Mouse (Mus musculus): ENCODE data around the gene Nrxn1. TPM values are rescaled to one million over a fixed set of nuclear protein-coding genes. Genes with fewer than 3 reads are reported as not detected.

Nrxn1 gene
- polyA plus RNA-seq, 1 experiment from 2014 or later = 4.6 TPM

- H3K9ac ChIP-seq (replicated peaks; ENCODE audit: low read length) = no peak overlapping the region
- WGBS = 43% methylated on average over 6 of the region's 6 CpGs
- H3K27me3 ChIP-seq (ENCODE audit: insufficient read depth, low read length) = no peaks in the 10 kb centered on the region
- H3K4me3 ChIP-seq (ENCODE audit: low read length) = no peak overlapping the region
- H3K4me2 ChIP-seq (replicated peaks; ENCODE audit: low read depth, low read length) = no peak overlapping the region
- no peak overlapping the region for H3K27ac ChIP-seq (ENCODE audit: low read length)
- H3K36me3 ChIP-seq (ENCODE audit: insufficient read depth, low read length) = no peaks in the 10 kb centered on the region
- H3K4me1 ChIP-seq (ENCODE audit: insufficient read depth, low read length) = no peaks in the 10 kb centered on the region
- no peaks in the 10 kb centered on the region for H3K9me3 ChIP-seq (ENCODE audit: low read length)
- no peak for ATAC-seq (ENCODE audit: low FRiP score, low TSS enrichment)
Measured at GRCm38 (mm10) chr17:90696071-90696800, 396.6 kb downstream of the Nrxn1 start.

GRCm38 (mm10) chr17:90695086-90695584, 397.7 kb downstream of the Nrxn1 start:
- no peak overlapping the region for H3K4me2 ChIP-seq (replicated peaks; ENCODE audit: low read depth, low read length)
- no peak overlapping the region for H3K9ac ChIP-seq (replicated peaks; ENCODE audit: low read length)
- ATAC-seq (ENCODE audit: low FRiP score, low TSS enrichment) = no peak
- no peak overlapping the region for H3K27ac ChIP-seq (ENCODE audit: low read length)
- H3K9me3 ChIP-seq (ENCODE audit: low read length) = no peaks in the 10 kb centered on the region
- 92% methylated on average over 5 of the region's 5 CpGs for WGBS
- no peaks in the 10 kb centered on the region for H3K27me3 ChIP-seq (ENCODE audit: insufficient read depth, low read length)
- H3K4me3 ChIP-seq (ENCODE audit: low read length) = no peak overlapping the region
- H3K4me1 ChIP-seq (ENCODE audit: insufficient read depth, low read length) = no peaks in the 10 kb centered on the region
- no peaks in the 10 kb centered on the region for H3K36me3 ChIP-seq (ENCODE audit: insufficient read depth, low read length)

DNA sequence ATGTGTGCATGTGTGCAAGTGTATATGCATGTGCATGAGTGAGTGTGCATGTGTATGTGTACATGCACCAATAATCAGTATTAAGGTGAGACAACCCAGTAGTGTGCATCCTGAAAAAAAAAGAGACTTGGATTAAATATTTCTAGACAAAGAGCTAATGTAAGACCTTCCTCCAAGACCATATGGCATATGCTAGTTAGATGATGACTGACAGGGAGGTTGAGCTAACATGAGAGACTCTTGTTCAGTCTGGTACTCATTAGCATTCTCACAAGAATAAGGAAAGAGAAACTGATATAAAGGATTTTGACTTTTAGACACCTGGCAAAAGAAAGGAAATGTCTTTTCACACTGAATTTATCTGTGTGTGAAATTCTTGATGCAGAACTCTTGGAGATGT, 408.7 kb downstream of the Nrxn1 start:
- H3K9me3 ChIP-seq (ENCODE audit: low read length) = no peaks in the 10 kb centered on the region
- H3K27ac ChIP-seq (ENCODE audit: low read length) = no peak overlapping the region
- H3K9ac ChIP-seq (replicated peaks; ENCODE audit: low read length) = no peak overlapping the region
- H3K4me3 ChIP-seq (ENCODE audit: low read length) = no peak overlapping the region
- H3K36me3 ChIP-seq (ENCODE audit: insufficient read depth, low read length) = no peaks in the 10 kb centered on the region
- H3K27me3 ChIP-seq (ENCODE audit: insufficient read depth, low read length) = no peaks in the 10 kb centered on the region
- ATAC-seq (ENCODE audit: low FRiP score, low TSS enrichment) = no peak
- no peaks in the 10 kb centered on the region for H3K4me1 ChIP-seq (ENCODE audit: insufficient read depth, low read length)
- no peak overlapping the region for H3K4me2 ChIP-seq (replicated peaks; ENCODE audit: low read depth, low read length)

DNA sequence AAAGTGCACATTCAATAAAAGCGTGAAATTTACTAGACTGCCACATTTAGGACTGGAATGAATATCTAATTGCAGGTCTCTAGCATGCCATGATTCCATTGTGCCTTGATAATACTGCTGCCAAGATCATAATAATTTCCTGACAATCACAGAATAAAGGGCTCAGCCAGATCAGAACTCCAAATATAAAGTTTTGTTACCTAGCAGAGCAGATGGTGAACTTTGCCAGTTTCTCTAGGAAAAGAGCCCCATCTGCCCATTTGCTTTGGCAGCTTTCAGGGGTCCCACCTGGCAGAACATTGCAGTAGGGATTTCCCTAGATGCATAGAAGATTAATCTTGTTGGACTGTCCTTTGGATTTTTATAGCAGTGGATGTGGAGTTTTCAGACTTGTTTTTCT, 411.9 kb downstream of the Nrxn1 start:
- H3K27me3 ChIP-seq (ENCODE audit: insufficient read depth, low read length) = no peaks in the 10 kb centered on the region
- ATAC-seq (ENCODE audit: low FRiP score, low TSS enrichment) = no peak

DNA sequence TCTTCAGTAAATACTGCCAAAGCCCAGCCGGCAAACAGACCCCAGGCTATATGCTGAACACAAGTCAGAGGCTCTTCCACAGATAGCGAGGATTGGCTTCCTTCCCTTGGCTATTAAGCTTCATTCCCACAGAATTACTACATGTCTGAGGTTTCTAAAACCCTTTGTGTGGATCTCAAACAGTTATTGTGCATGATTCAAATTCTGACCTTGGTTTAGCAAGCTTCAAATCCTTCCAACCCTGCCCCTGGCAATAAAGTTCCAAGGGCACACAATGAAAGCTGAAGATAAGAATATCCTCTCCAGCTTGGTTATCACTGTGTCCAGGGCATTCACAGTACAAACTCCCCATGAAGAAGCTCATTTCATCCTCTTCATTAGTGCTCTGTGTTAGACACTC, 416.2 kb downstream of the Nrxn1 start:
- Histone ChIP-seq H3K27ac (ENCODE audit: low read length) (no peak overlapping the region), H3K4me2 (replicated peaks; ENCODE audit: low read depth, low read length) (no peak overlapping the region), H3K4me1 (ENCODE audit: insufficient read depth, low read length) (no peaks in the 10 kb centered on the region), H3K36me3 (ENCODE audit: insufficient read depth, low read length) (no peaks in the 10 kb centered on the region), H3K9ac (replicated peaks; ENCODE audit: low read length) (no peak overlapping the region), H3K9me3 (ENCODE audit: low read length) (no peaks in the 10 kb centered on the region), H3K4me3 (ENCODE audit: low read length) (no peak overlapping the region), H3K27me3 (ENCODE audit: insufficient read depth, low read length) (no peaks in the 10 kb centered on the region)
- ATAC-seq (ENCODE audit: low FRiP score, low TSS enrichment) = no peak
- 78% methylated on average over 2 of the region's 2 CpGs for WGBS

More for the DNA sequence above, 411.9 kb downstream of the Nrxn1 start:
- no peaks in the 10 kb centered on the region for H3K9me3 ChIP-seq (ENCODE audit: low read length)
- H3K36me3 ChIP-seq (ENCODE audit: insufficient read depth, low read length) = no peaks in the 10 kb centered on the region
- no peak overlapping the region for H3K27ac ChIP-seq (ENCODE audit: low read length)
- H3K4me1 ChIP-seq (ENCODE audit: insufficient read depth, low read length) = no peaks in the 10 kb centered on the region
- H3K9ac ChIP-seq (replicated peaks; ENCODE audit: low read length) = no peak overlapping the region
- 93% methylated on average over 1 of the region's 1 CpGs for WGBS
- H3K4me2 ChIP-seq (replicated peaks; ENCODE audit: low read depth, low read length) = no peak overlapping the region
- H3K4me3 ChIP-seq (ENCODE audit: low read length) = no peak overlapping the region

DNA sequence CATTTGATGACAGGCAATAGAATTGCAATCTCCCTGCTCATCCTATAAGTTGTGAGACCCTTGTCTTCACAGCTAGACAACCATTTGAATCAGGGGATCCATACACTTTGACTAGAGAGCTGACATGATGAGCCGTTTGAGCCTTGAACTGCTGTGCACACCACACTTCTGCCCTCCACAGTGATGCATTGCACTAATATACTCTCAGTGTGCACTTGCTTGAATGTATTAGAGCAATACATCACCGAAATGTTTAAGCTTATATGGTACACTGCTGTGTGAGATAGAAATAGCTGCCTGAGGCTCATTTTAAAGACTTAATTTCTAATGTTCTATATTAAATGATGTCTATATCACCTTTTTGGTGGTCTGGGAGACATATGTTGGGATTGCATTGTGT, 430.6 kb downstream of the Nrxn1 start:
- no peak for ATAC-seq (ENCODE audit: low FRiP score, low TSS enrichment)
- Histone ChIP-seq H3K27me3 (ENCODE audit: insufficient read depth, low read length) (no peaks in the 10 kb centered on the region), H3K36me3 (ENCODE audit: insufficient read depth, low read length) (no peaks in the 10 kb centered on the region), H3K9ac (replicated peaks; ENCODE audit: low read length) (no peak overlapping the region), H3K4me1 (ENCODE audit: insufficient read depth, low read length) (no peaks in the 10 kb centered on the region), H3K4me2 (replicated peaks; ENCODE audit: low read depth, low read length) (no peak overlapping the region), H3K27ac (ENCODE audit: low read length) (no peak overlapping the region), H3K4me3 (ENCODE audit: low read length) (no peak overlapping the region), H3K9me3 (ENCODE audit: low read length) (no peaks in the 10 kb centered on the region)
- WGBS = 79% methylated on average over 2 of the region's 2 CpGs

DNA sequence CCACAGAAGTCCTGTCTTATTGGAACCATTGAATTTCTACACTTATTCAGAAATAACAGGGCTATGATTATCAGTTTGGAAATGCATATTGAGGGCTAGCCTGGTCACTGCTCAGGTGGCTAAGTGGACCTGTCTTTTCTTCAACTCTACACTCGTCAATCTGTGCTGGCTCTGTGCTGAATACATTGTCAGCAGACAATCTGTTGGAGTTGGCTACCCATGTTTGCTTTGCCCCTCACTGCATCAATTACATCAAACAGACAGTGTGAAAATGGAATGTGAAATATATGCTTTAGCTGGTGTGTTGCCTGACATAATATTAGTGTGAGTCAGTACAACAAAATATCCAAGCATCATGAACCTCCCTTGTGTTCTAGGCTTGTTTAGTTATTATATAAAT, 438.4 kb downstream of the Nrxn1 start:
- Histone ChIP-seq H3K4me2 (replicated peaks; ENCODE audit: low read depth, low read length) (no peak overlapping the region), H3K36me3 (ENCODE audit: insufficient read depth, low read length) (no peaks in the 10 kb centered on the region), H3K9ac (replicated peaks; ENCODE audit: low read length) (no peak overlapping the region), H3K4me3 (ENCODE audit: low read length) (no peak overlapping the region), H3K9me3 (ENCODE audit: low read length) (no peaks in the 10 kb centered on the region), H3K27ac (ENCODE audit: low read length) (no peak overlapping the region), H3K4me1 (ENCODE audit: insufficient read depth, low read length) (no peaks in the 10 kb centered on the region), H3K27me3 (ENCODE audit: insufficient read depth, low read length) (no peaks in the 10 kb centered on the region)
- WGBS = 85% methylated on average over 1 of the region's 1 CpGs
- ATAC-seq (ENCODE audit: low FRiP score, low TSS enrichment) = no peak

- H3K4me2 ChIP-seq (replicated peaks; ENCODE audit: low read depth, low read length) = no peak overlapping the region
- no peak overlapping the region for H3K27ac ChIP-seq (ENCODE audit: low read length)
- H3K9me3 ChIP-seq (ENCODE audit: low read length) = no peaks in the 10 kb centered on the region
- ATAC-seq (ENCODE audit: low FRiP score, low TSS enrichment) = no peak
- no peak overlapping the region for H3K9ac ChIP-seq (replicated peaks; ENCODE audit: low read length)
- WGBS = 59% methylated on average over 2 of the region's 2 CpGs
- H3K4me1 ChIP-seq (ENCODE audit: insufficient read depth, low read length) = no peaks in the 10 kb centered on the region
- no peak overlapping the region for H3K4me3 ChIP-seq (ENCODE audit: low read length)
- H3K36me3 ChIP-seq (ENCODE audit: insufficient read depth, low read length) = no peaks in the 10 kb centered on the region
- no peaks in the 10 kb centered on the region for H3K27me3 ChIP-seq (ENCODE audit: insufficient read depth, low read length)
Measured at GRCm38 (mm10) chr17:90653347-90653746, 439.5 kb downstream of the Nrxn1 start.

DNA sequence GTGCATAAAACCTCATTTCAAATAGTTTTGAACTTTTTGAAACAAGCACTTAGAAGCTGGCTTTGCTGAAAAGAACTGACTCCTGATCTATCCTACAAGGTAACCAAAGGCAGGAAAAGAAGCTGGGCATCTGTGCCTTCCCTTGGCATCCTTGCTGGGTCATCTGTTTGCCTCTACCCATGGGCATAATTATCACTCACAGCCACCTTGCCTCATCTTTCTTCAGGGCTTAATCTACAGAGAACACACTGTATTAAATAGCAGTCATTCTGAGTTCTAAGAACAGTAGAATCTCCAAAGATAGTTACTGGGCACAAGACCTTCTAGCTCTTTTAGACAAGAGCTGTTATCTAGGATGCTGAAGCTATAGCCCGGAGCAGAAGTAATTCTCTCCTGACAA, 442.6 kb downstream of the Nrxn1 start:
- 81% methylated on average over 1 of the region's 1 CpGs for WGBS
- Histone ChIP-seq H3K4me3 (ENCODE audit: low read length) (no peak overlapping the region), H3K36me3 (ENCODE audit: insufficient read depth, low read length) (no peaks in the 10 kb centered on the region), H3K27ac (ENCODE audit: low read length) (no peak overlapping the region), H3K9ac (replicated peaks; ENCODE audit: low read length) (no peak overlapping the region), H3K4me1 (ENCODE audit: insufficient read depth, low read length) (no peaks in the 10 kb centered on the region), H3K9me3 (ENCODE audit: low read length) (no peaks in the 10 kb centered on the region), H3K4me2 (replicated peaks; ENCODE audit: low read depth, low read length) (no peak overlapping the region), H3K27me3 (ENCODE audit: insufficient read depth, low read length) (no peaks in the 10 kb centered on the region)
- ATAC-seq (ENCODE audit: low FRiP score, low TSS enrichment) = no peak

DNA sequence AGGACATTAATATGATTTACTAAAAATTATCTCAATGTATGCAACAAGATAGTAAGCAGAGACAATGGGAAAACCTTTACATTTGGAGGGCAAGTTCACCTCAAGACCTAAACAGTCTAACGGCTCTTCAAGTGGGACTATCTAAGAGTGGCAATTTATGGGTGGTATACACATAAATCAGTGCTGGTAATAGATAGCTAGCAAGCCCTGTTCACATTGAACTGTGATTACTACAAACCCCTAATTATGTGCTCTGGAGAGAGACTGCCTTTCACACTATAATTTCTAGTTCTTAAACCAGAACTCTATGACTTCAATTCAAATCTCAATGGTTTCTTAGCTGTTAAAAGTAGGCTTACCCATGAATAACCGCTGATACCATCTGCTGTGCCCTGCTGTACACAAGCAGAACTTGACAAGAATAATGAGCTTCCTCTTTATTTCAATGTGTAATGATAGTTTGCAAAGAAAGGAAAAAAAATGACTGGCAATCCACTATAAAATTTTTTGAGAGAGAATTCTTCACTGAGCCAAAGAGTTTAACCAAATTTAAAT, 453.8 kb downstream of the Nrxn1 start:
- no peak overlapping the region for H3K4me2 ChIP-seq (replicated peaks; ENCODE audit: low read depth, low read length)
- no peak overlapping the region for H3K27ac ChIP-seq (ENCODE audit: low read length)
- no peaks in the 10 kb centered on the region for H3K36me3 ChIP-seq (ENCODE audit: insufficient read depth, low read length)
- H3K4me1 ChIP-seq (ENCODE audit: insufficient read depth, low read length) = no peaks in the 10 kb centered on the region
- WGBS = 61% methylated on average over 2 of the region's 2 CpGs
- ATAC-seq (ENCODE audit: low FRiP score, low TSS enrichment) = no peak
- no peaks in the 10 kb centered on the region for H3K9me3 ChIP-seq (ENCODE audit: low read length)
- H3K27me3 ChIP-seq (ENCODE audit: insufficient read depth, low read length) = no peaks in the 10 kb centered on the region
- no peak overlapping the region for H3K4me3 ChIP-seq (ENCODE audit: low read length)
- H3K9ac ChIP-seq (replicated peaks; ENCODE audit: low read length) = no peak overlapping the region
